Mouse (Mus musculus) spleen, adult 12 weeks (tissue): ENCODE measurements around the gene Ctnna3.
"Not testable (repeated sequence)": the region's sequence is repeated elsewhere in the genome, so short reads cannot be mapped to it uniquely, and the experiment has no call there.

Experiments used
- DNase-seq: peaks from one replicate; pipeline ENCODE4 v3.0.0; 2022; ENCODE audit warnings: low spot score

Gene Ctnna3

GRCm38 (mm10) chr10:64571311-64571710 is 1141.4 kb downstream of the Ctnna3 start:
- DNase-seq = no peak

- DNase-seq = no peak
Observed at GRCm38 (mm10) chr10:64588116-64588515, 1158.2 kb downstream of the Ctnna3 start.

- DNase-seq = no peak
Observed at GRCm38 (mm10) chr10:64636760-64637159, 1206.9 kb downstream of the Ctnna3 start.

- no peak for DNase-seq
Observed at GRCm38 (mm10) chr10:64639061-64639460, 1209.2 kb downstream of the Ctnna3 start.

- DNase-seq = no peak
Observed at GRCm38 (mm10) chr10:64641093-64641492, 1211.2 kb downstream of the Ctnna3 start.

- DNase-seq = no peak
Observed at GRCm38 (mm10) chr10:64641576-64641975, 1211.7 kb downstream of the Ctnna3 start.

- DNase-seq = no peak
Observed at GRCm38 (mm10) chr10:64643976-64644375, 1214.1 kb downstream of the Ctnna3 start.

- no peak for DNase-seq
Observed at GRCm38 (mm10) chr10:64661190-64661589, 1231.3 kb downstream of the Ctnna3 start.

GRCm38 (mm10) chr10:64671469-64671868 is 1241.6 kb downstream of the Ctnna3 start:
- DNase-seq = no peak

- no peak for DNase-seq
Observed at GRCm38 (mm10) chr10:64675796-64676195, 1245.9 kb downstream of the Ctnna3 start.

- no peak for DNase-seq
Observed at GRCm38 (mm10) chr10:64710017-64710416, 1280.1 kb downstream of the Ctnna3 start.

GRCm38 (mm10) chr10:64718036-64718435 is 1288.1 kb downstream of the Ctnna3 start:
- DNase-seq = no peak

- DNase-seq = no peak
Observed at GRCm38 (mm10) chr10:64735692-64736091, 1305.8 kb downstream of the Ctnna3 start.

- DNase-seq = no peak
Observed at GRCm38 (mm10) chr10:64736616-64737015, 1306.7 kb downstream of the Ctnna3 start.

GRCm38 (mm10) chr10:64741721-64742120 is 1311.8 kb downstream of the Ctnna3 start:
- DNase-seq = not testable (repeated sequence)

- DNase-seq = not testable (repeated sequence)
Observed at GRCm38 (mm10) chr10:64744099-64744498, 1314.2 kb downstream of the Ctnna3 start.

- DNase-seq = no peak
Observed at GRCm38 (mm10) chr10:64748651-64749050, 1318.8 kb downstream of the Ctnna3 start.

- no peak for DNase-seq
Observed at GRCm38 (mm10) chr10:64750791-64751190, 1320.9 kb downstream of the Ctnna3 start.

GRCm38 (mm10) chr10:64836315-64836714 is 1406.4 kb downstream of the Ctnna3 start:
- DNase-seq = no peak

- no peak for DNase-seq
Observed at GRCm38 (mm10) chr10:64861439-64861838, 1431.5 kb downstream of the Ctnna3 start.

- no peak for DNase-seq
Observed at GRCm38 (mm10) chr10:64870888-64871287, 1441.0 kb downstream of the Ctnna3 start.

GRCm38 (mm10) chr10:64876506-64876905 is 1446.6 kb downstream of the Ctnna3 start:
- no peak for DNase-seq

GRCm38 (mm10) chr10:64879860-64880259 is 1450.0 kb downstream of the Ctnna3 start:
- no peak for DNase-seq

GRCm38 (mm10) chr10:64886946-64887345 is 1457.0 kb downstream of the Ctnna3 start:
- no peak for DNase-seq

- DNase-seq = no peak
Observed at GRCm38 (mm10) chr10:64892458-64892857, 1462.6 kb downstream of the Ctnna3 start.
